Mouse (Mus musculus) cerebellum, postnatal 36 days (tissue): Measurements from ENCODE around the gene Gm48552.

Experiments
- DNase-seq, 2 experiments: peaks; one replicate each; pipeline ENCODE4 v3.0.0; 2021 to 2022; ENCODE audit warnings: mixed read lengths in 2 of 2

The Gm48552 gene

GRCm38 (mm10) chr10:81388505-81389055 lies at the start of gene Gm48552:
Gene Gm48552, plus strand, starts transcription at chr10:81389005.
- DNase-seq = no peak

- DNase-seq = no peak
Measured at GRCm38 (mm10) chr10:81340551-81341332, 48.1 kb upstream of the Gm48552 start.

- peak; percentile 72 to 76 for DNase-seq
Measured at GRCm38 (mm10) chr10:81341333-81341949, 47.4 kb upstream of the Gm48552 start.

GRCm38 (mm10) chr10:81342686-81343505 lies 45.9 kb upstream of the Gm48552 start, which contains the start of gene Gipc3:
Gene Gipc3, minus strand, starts transcription at chr10:81343266.
- no peak for DNase-seq

GRCm38 (mm10) chr10:81344421-81345161 lies 44.2 kb upstream of the Gm48552 start:
- no peak for DNase-seq

- DNase-seq = no peak
Measured at GRCm38 (mm10) chr10:81345162-81345534, 43.7 kb upstream of the Gm48552 start.

- DNase-seq = no peak
Measured at GRCm38 (mm10) chr10:81346453-81347067, 42.2 kb upstream of the Gm48552 start.

- no peak for DNase-seq
Measured at GRCm38 (mm10) chr10:81349146-81349545, 39.7 kb upstream of the Gm48552 start.

- no peak for DNase-seq
Measured at GRCm38 (mm10) chr10:81349961-81350350, 38.8 kb upstream of the Gm48552 start.

- peak; percentile 99 to 100 for DNase-seq
Measured at GRCm38 (mm10) chr10:81350351-81351063, 38.3 kb upstream of the Gm48552 start, which contains the start of gene Hmg20b. Gene Hmg20b, minus strand, starts transcription at chr10:81350480.

- no peak for DNase-seq
Measured at GRCm38 (mm10) chr10:81351678-81352291, 37.0 kb upstream of the Gm48552 start.

GRCm38 (mm10) chr10:81354738-81355477 lies 33.9 kb upstream of the Gm48552 start:
- DNase-seq = no peak

GRCm38 (mm10) chr10:81355533-81355932 lies 33.3 kb upstream of the Gm48552 start:
- DNase-seq = no peak

GRCm38 (mm10) chr10:81356352-81356990 lies 32.3 kb upstream of the Gm48552 start:
- no peak for DNase-seq

GRCm38 (mm10) chr10:81356991-81357844 lies 31.6 kb upstream of the Gm48552 start, which contains the start of gene Mfsd12:
Gene Mfsd12, plus strand, starts transcription at chr10:81357491.
- peak; percentile 91 to 93 for DNase-seq

- DNase-seq = no peak
Measured at GRCm38 (mm10) chr10:81358209-81358608, 30.6 kb upstream of the Gm48552 start.

GRCm38 (mm10) chr10:81358841-81359240 lies 30.0 kb upstream of the Gm48552 start:
- no peak for DNase-seq

- no peak for DNase-seq
Measured at GRCm38 (mm10) chr10:81360721-81361120, 28.1 kb upstream of the Gm48552 start.
